Mouse (Mus musculus): Measurements from ENCODE around the gene Samd4.

- TF ChIP-seq CTCF (IDR thresholded peaks at IDR 0.05; ENCODE audit: borderline replicate concordance, insufficient read depth, low read length) (no peak), POLR2A (IDR thresholded peaks at IDR 0.05; ENCODE audit: low read depth, low read length) (no peak)
Measured at GRCm38 (mm10) chr14:47105755-47106154, 223.1 kb downstream of the Samd4 start.
